Mouse (Mus musculus) thymus, postnatal 14 days (tissue): ENCODE data around the gene Zfp825.
"Not testable (repeated sequence)": the region's sequence is repeated elsewhere in the genome, so short reads cannot be mapped to it uniquely, and the experiment has no call there.

Experiments used
- DNase-seq: peaks from one replicate; pipeline ENCODE4 v3.0.0; 2021

Gene Zfp825

DNA sequence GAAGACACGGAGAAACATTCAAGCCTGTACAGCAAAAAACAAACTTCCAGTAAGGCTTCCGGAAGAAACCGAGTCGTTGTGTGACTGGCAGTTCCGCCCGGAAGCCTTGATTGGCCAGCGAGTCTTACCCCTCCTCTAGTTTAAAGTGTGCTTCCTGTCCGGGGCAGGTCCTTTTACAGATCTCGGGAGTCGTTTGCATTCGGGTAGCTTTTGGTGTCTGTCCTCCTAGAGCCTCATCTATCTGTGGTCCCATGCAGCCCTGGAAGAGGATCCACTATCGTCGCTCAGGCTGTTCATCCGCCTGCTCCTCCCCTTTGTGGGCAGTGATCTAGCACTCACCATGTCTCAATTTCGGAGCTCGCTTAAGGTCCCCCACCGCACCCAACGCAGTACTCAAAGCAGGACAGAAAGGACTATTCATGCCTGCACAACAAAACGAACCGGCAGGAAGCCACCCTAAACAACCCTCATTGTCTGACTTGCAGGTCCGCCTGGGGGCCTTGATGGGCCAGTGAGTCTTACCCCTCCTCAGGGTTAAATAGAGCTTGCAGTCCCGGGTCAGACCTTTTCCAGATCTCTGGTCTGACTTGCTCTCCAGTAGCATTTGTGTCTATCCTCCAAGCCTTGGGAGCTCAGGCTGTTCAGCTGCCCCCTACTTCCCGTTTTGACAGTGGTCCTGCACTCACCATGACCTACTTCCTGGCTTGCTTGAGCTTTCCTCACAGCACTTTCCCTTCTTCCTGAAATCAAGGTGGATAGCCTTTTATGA, at the start of gene Zfp825:
Zfp825 (minus strand) TSS at position 82 of the 769 bp plus-strand sequence.
- peak; percentile 80 for DNase-seq

DNA sequence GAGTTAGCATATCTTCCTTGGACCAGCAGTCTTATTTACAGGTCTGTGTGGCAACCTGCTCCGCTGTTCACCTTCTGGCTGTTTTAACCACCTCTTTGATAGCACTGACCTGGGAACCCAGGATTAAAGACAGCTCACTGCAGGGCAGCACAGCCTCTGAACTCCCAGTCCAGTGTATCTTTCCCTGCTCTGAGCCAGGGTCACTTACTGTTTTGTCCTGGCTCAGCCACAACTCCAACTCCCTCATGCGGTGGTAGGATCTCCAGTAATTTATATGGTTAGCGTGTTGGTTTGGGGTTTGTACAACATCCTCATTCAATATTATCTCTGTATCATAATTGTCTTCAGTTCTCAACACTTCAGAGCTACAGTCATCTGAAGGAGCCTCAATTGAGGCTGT, 41.6 kb upstream of the Zfp825 start:
- DNase-seq: not testable (repeated sequence)

DNA sequence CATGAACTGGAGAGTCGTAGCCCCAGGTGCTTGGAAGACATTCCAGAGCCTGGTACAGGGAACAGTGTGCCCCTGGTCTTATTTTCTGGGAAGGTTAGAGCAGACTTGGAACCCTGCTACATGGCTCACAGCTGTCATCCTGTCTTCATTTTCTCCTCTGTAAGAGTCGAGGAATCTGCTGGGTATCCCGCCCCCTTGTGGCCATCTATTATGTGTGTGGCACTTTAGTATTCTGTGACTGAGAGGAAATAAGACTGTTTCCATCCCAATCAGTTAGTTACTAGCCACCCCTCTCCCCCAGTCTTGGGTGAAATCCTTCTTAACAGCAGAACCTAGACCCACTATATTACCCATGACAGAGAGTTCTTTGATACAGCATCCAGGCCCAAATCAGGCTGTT, 41.1 kb upstream of the Zfp825 start:
- DNase-seq: peak; percentile 73

DNA sequence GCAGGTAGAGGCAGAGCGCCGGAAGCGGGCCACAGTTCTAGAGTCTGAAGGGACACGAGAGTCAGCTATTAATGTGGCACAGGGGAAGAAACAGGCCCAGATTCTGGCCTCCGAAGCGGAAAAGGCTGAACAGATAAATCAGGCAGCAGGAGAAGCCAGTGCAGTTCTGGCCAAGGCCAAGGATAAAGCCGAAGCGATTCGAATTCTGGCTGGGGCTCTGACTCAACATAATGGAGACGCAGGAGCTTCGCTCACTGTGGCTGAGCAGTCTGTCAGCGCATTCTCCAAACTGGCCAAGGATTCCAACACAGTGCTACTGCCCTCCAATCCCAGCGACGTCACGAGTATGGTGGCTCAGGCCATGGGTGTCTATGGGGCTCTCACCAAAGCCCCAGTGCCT, 40.3 kb upstream of the Zfp825 start:
- no peak for DNase-seq

GRCm38 (mm10) chr13:74531251-74531650, 37.5 kb upstream of the Zfp825 start:
- not testable (repeated sequence) for DNase-seq

DNA sequence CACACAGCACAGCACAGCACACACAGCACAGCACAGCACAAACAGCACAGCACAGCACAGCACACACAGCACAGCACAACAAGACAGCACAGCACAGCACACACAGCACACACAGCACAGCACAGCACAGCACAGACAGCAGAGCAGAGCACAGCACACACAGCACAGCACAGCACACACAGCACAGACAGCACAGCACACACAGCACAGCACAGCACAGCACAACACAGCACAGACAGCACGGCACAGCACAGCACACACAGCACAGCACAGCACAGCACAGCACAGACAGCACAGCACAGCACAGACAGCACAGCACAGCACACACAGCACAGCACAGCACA, 35.6 kb upstream of the Zfp825 start:
- DNase-seq: not testable (repeated sequence)

GRCm38 (mm10) chr13:74528519-74529371, 35.0 kb upstream of the Zfp825 start:
- DNase-seq: not testable (repeated sequence)

DNA sequence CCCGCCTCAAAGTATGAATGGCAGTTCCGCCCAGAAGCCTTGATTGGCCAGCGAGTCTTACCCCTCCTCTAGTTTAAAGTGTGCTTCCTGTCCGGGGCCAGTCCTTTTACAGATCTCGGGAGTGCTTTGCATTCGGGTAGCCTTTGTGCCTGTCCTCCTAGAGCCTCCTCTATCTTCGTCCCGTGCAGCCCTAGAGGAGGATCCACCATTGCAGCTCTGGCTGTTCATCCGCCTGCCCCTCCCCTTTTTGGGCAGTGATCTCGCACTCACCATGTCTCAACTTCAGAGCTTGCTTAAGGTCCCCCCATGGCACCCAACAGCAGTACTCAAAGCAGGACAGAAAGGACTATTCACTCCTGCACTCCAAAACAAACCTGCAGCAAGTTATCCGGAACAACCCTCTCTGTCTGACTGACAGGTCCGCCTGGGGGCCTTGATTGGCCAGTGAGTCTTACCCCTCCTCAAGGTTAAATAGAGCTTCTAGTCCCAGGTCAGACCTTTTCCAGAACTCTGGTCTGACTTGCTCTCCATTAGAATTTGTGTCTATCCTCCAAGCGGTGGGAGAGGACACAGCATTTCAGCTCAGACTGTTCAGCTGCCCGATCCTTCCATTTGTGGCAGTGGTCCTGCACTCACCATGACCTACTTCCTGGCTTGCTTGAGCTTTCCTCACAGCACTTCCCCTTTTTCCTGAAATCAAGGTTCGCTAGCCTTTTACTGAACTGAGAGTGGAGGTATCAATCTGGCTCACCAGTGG, 28.9 kb upstream of the Zfp825 start:
- peak; percentile 87 for DNase-seq

GRCm38 (mm10) chr13:74522141-74522480, 28.3 kb upstream of the Zfp825 start:
- not testable (repeated sequence) for DNase-seq

- DNase-seq: peak; percentile 13
These were observed 14.2 kb upstream of the Zfp825 start for GRCm38 (mm10) chr13:74507981-74508380.

DNA sequence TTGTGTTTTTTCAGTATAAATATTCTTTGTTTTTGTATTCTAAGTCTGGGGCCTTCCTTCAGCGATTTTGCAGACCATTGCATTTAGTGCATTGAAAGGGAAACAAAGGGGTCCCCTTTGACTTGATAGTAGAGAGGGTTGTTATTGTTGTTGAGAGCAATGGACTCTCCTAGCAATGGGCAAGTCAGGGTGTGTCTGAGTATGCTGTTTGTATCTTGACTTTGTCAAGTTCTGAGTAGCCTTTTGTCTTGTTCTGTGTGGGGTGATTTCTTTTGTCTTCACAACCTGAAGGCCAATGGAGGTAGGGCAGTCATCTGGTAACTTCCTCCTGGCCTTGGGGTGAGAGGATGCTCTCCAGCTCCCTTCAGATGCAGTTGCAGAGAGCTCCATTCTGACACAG, 9.1 kb upstream of the Zfp825 start:
- not testable (repeated sequence) for DNase-seq

- DNase-seq: not testable (repeated sequence)
These were observed 5.9 kb upstream of the Zfp825 start for GRCm38 (mm10) chr13:74499696-74500095.

DNA sequence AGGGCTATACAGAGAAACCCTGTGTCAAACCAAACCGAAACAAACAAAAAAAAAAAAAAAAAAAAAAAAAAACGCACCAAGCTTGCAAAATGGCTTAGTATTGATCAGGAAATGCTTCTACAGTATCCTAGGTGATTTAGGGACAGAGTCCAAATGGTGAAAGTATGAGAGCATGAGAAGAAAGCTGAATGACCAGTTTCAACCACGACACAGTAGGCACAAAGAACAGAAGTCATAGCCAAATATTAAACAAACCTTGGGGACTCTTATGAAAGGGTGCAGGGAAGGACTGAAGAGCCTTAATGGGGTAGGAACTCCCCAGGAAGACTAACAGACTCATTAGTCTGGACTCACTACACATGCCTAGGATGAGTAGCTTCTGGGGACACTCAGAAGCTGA, 9.5 kb downstream of the Zfp825 start:
- not testable (repeated sequence) for DNase-seq

GRCm38 (mm10) chr13:74471468-74471867, 22.3 kb downstream of the Zfp825 start:
- DNase-seq: not testable (repeated sequence)

- DNase-seq: peak; percentile 78
These were observed 30.9 kb downstream of the Zfp825 start for GRCm38 (mm10) chr13:74462699-74463385.

GRCm38 (mm10) chr13:74462318-74462698, 31.5 kb downstream of the Zfp825 start:
- DNase-seq: not testable (repeated sequence)

GRCm38 (mm10) chr13:74439895-74440294, 53.9 kb downstream of the Zfp825 start:
- no peak for DNase-seq
